Mouse (Mus musculus): ENCODE results near the gene Brip1.
"Not testable (repeated sequence)": the region's sequence is repeated elsewhere in the genome, so short reads cannot be mapped to it uniquely, and the experiment has no call there.

Brip1 gene

DNA sequence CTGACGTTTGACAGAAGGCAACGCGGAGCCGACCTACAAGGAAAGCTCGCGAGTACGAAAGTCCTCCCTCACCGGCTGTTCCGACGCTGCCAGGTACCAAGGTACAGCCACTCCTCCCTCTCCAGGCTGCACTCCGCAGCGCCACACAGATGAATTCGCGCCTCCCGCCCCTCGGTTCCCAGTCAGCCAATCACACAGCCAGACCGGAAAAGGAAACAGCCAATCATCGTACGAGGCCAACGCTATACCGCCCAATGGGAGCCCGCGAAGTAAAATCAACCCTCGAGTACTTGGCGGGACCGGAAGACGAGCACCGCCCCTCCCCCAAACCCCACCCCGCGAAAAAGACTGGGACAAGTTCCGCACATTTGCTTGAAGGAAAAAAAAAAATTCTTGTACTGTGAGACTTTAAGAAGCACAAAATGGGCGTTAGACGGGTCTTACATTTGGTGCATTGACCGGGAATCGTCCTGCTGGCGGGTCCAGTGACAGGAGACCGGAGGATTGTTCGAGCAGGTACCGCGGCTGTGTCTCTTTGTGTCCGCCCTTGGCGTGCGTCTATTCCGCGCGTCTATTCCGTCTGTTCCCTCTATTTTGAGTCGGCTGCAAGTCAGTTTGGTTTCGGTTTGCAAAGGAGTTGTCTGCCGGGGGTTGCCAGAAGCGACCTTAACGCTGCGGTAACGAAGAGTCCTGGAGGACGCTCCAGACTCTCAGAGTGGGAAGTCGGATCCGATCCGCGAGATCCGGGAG lies at the start of gene Brip1:
Gene Brip1, minus strand, starts transcription at position 157 of the 750 bp plus-strand sequence.
- DNase-seq: peak; percentile 82 to 90

DNA sequence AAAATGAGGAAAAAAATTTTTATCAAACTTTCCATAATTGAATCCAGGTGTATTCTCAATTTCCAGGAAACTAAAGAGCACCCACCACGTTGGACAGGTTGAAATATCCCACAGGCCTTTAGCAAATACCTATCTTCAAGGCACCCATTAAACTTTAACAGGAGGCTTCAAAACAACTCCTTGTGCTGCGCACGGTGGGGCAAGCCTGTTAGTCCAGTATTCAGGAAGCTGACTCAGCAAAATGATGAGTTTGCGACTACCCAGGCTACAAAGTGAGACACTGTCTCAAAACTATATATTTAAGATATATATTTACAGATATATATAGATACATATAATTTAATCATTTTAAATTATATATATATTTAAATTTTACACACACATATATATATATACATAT lies 31.5 kb upstream of the Brip1 start:
- no peak for DNase-seq

DNA sequence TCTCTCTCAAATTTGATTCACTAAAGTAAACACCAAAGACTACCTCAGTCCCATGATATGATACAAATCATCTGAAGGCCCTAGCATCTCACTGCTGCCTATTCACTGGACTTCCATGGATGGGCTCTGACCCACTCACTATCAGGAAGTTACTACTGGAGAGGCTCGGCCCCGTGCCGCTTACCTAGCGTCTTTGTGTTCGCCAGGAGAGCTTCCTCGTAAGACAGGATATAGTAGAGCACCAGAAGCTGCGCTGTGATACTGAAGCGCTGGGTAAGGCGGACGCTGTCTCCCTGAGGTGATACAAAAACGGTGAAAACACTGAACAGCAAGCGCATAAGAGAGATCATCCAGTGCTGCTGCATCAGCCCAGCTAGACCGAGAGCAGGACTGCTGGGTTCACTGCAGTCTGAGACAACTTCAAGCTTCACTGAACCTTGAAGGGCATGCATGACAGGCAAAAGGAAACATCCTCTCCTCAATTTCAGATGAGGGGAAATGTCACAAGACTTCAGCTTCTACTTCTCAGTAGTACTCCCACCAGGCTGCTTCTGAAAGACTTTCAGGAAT lies 30.9 kb upstream of the Brip1 start:
- DNase-seq: no peak

DNA sequence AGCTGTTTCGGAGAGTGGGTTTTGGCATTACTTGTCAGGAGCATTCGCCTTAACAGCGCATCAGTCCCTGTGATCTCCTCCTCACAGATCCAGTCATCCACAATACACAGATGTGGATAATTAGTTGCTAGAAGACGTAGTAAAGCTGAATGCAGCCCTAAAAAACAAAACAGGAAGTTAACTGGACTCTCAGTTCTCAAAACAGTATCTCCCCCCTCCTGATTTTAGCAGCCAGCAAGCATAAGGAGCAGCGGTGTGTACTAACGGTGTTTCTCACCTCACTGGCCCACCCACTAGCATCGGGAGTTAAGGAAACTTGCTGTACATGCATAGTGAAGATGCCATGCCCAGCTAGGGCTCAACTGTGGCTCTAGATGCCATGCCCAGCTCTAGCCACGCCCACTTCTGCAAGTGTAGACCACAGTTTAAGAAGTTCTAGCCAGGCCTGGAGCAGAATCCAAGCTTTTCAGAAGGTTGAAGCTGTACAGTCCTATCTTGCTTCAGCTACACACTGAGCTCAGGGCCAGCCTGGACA lies 25.7 kb upstream of the Brip1 start:
- DNase-seq: no peak

DNA sequence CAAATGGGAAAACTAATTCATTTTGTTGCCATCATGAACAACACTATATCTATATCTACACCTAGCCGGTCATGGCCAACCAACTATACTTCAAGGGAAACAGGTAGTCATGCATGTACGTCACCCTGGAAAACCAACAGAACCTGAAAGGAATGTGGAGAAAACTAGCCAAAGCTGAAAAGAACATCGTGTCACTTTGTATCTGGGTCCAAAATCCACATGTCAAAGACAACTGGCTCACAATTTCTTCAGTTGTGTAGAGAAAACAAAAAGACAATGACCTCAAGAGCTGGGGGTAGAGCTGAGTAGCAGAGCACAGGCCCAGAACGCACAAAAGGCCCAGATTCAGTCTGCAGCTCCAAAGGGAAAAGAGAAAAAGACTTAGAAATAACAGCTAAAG lies 24.8 kb upstream of the Brip1 start:
- no peak for DNase-seq

DNA sequence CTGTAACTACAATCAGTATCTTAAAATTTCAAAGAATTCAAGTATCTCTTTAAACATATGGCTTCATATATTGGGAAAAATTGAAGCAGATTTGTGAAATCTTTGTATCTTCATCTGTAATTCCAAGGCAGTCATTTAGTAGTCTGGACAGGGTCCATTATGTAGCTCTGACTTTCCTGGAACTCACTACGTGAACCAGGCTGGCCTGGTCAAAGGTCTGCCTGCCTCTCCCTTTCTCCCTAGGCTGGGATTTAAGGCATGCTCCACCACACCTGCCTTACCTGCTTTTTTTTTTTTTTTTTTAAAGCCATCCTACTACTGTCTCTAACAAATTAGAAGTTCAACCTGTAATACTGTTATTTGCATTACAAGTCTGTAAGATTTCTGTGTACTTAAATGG lies 10.8 kb upstream of the Brip1 start:
- no peak for DNase-seq

DNA sequence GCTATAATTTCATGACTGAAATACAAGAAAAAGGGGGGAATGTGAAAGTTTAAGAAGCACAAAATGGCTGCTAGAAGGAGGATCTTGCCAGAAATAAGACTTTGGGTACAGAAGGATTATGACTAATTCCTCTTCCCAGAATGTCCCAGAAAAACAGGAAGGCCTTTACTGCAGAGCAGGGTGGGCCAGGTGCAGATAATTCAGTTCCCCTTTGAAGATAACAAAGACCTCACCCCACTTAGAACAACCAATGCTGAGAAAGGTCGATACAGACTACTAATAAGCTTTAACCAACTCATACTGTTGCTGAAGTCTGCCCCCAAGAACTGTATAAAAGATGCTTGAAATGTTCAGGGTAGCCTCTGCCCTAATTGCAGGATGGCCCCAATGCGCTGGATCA lies 8.1 kb upstream of the Brip1 start:
- no peak for DNase-seq

DNA sequence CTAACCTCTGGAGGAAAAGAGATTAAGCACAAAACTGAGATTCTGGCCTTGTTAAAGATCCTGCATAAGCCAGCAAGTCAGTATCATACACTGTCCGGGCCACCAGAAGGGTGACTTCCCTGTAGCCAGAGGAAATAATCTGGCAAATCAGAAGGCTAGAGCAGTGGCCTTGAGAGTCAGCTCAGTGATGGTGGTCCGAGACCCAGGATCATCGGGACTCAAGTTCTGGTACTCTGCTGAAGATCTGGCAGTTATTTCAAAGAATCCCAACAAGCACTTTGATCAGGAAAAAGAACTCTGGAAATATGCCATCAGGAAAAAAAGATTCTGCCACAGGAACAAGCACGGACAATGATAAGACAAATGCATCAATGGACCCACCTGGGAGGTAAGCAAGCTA lies 4.9 kb upstream of the Brip1 start:
- no peak for DNase-seq

DNA sequence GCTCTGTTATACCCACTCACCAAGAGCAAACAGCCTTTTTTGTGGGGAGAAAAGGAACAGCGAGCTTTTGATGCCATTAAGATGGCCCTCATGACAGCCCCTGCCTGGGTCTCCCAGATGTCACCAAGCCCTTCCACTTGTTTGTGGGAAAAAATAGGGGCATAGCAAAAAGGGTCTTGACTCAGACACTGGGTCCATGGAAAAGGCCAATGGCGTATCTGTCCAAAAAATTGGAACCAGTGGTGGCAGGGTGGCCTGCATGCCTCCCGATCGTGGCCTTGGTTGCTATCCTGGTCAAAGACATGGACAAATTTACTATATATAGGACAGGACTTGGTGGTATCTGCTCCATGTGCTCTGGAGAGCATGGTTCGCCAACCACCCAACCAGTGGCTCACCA lies 4.0 kb upstream of the Brip1 start:
- no peak for DNase-seq

DNA sequence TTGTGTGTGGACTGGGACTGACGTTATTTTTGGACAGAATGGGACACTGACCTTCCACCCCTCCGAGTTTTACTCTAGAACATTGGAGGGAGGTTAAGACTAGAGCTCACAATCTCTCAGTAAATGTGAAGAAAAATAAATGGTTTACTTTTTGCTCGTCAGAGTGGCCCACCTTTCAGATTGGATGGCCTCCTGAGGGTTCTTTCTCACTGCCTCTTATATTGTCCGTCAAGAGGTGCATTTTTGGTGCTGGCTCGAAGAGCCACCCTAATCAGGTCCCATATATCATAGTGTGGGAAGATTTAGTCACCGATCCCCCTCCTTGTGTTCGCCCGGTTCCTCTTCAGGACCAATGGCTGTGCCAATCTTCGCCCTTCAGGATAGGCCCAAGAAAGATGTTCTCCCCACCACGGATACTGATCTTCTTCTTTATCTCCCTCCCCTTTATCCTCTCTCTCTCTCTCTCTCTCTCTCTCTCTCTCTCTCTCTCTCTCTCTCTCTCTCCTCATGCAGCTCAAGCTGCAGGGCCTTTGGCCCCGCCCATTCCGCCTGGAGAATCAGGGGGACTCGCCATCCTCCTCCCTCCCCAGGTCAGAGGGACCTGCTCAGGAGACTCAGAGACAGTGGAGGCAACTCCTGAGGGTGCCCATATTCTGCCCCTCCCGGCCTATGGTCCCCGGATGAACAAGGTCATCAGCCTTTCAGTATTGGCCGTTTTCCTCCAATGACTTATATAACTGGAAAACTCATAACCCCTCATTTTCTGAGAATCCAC lies 1.1 kb upstream of the Brip1 start:
- DNase-seq: peak in 1 of 2 experiments; percentile 28

DNA sequence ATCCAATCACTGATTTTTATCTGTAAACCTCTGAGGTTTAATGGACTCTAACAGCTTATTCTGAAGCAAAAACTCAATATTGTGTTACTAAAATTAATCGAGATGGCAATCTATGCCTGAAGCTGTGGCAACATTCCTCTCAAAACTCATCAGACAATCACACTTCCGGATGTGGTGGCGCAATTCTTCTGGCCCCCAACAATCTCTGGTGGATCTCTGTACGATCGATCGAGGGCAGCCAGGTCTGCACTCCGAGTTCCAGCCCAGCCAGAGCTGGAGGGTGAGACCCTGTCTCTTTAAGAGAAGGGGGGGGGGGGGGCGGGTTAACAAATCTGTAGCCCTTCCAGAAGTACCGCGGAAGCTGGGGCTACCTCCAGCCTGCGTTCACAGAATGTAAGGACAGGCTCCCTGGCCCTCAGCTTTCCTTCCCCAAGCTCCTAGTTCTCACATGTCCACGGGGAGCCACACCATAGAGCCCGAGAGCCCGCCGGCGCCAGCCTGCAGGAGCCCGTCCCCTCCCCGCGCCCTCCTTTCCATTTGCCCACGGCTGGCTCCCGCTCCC lies 452 bp downstream of the Brip1 start:
- DNase-seq: no peak

DNA sequence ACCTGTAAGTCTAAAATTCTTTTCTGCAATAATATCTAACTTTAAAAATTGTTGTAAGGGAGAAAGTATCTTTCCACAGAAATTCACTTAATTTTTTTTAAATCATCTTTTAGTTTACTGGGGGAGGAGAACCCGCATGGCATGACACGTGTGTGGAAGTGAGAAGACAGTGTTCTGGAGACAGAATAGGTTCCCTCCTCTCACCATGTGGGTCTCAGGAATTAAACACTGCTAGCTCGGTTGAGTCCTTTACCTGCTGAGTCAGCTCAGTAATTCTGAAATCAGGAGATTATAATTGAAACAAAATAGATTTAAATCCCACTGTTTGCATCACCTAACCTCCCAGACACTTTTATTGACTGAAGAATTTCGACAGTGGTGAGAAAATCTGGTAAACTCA lies 1.3 kb downstream of the Brip1 start:
- no peak for DNase-seq

DNA sequence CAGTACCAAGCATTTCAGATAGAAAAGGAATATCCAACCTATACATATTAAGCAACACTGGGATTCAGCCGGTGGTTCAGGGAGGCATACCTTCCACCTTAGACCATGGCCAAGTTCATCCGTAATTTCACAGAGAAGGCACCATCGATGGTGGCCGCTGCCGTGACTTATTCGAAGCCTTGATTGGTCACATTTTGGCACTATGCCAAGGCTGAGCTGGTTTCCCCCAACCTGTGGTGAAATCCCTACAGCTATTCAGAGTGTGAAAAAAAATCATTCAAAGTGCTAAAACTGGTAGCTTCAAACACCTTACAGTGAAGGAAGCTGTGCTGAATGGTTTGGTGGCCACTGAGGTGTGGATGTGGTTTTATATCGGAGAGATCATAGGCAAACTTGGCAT lies 15.8 kb downstream of the Brip1 start:
- not testable (repeated sequence) for DNase-seq

DNA sequence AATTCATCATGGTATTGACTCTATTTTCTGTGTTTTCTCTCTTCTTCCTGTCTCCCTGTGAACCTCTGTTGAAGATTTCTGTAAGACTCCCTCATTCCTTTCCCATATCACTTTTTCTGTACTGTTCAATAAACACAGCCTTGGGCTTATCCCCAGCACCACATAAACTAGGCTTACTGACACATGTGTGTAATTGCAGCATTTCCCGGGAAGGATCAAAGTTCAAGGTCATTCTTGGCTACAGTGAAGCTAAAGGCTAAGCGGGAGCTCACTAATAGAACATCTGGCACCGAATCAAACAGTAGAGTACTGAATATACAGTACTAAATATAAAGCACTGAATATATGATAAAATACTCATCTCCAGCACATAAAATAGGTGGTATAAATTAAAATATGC lies 25.2 kb downstream of the Brip1 start:
- DNase-seq: no peak

DNA sequence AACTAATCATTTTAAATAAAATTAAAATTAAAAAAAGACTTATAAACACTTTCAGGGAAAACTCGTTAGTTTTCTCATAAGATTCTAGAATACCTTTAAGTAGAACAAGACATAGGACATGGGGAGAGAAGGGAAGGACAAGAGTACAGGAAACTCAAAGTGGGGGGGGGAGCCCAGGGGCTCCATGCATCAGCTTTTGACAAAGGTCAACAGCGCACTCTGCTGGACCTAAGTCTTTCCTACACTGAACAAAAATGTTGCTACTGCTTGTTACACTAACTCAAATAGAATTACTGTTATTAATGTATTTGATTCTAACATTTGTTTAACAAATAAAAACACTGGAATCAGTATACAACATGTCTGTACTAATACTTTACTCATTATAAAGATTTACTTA lies 26.8 kb downstream of the Brip1 start:
- DNase-seq: peak in 1 of 2 experiments; percentile 24

DNA sequence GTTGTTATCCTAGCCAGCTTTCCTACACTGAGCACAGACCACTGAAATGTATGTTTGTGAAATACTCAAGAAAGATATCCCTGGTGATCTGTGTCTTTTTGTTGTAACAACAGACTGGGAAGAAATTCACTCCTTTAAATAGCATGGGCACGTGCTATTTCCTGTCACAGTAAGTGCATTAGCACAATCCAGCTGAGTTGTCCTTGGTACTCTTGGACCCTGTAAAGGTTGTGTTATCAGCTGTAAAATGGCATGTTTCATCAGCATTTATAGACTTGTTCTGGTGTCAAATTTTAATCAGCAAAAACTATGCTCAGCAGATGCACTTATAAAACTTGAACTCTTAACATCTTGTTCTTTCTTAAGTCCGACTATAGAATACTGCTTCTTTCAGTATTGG lies 30.2 kb downstream of the Brip1 start:
- DNase-seq: no peak

DNA sequence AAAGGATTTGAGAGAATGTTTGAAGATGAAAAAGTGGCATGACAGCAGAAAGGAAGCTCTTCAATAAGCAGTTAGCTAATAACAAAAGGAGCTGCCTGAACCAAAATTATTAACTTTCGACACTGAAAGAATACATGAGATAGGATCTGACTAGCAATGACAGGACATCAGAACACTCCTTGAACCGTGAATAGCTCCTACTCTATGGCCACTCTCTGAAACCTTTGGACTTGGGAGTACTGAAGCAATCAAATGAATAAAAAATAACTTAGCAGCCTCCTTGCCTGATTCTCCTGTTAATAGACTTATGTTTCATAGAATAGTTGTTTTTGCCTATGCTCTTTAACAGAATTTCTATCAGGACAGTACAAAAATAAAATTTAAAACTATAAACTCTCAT lies 40.7 kb downstream of the Brip1 start:
- no peak for DNase-seq

DNA sequence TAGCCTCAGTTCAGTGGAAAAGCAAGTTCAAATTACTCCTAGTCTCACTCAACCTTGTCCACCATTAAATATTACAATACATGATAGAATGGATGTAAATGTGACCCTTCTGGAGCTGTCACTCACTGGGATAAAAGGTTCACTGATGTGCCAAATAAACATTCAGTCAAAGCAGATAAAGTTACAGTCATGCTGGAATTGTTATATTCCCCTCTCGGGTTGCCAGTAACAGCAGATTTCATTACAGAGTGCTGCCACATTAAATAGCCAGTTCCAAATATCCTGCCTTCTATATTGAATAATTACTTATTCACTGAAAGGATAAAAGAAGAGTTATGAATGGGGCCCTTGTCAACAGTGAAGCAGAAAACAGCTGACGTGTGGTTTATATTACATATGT lies 42.0 kb downstream of the Brip1 start:
- no peak for DNase-seq

DNA sequence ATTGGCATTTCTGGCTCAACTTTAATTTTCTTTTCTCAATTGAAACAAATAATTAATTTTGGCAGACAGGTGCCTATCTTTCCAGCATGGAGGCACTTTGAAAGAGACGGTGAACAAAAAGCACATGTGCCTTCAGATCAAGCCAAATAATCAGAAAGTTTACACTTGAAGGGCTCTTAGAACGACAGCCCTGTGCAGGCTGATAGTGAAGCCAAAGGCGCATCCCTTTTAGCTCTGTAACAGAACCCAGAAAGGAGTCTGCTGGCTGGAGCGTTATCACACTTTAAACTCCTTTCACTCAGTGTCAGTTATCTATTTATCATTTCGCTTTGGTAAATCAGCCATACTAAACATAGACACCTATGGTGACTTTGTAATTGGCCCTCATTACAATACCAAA lies 45.4 kb downstream of the Brip1 start:
- DNase-seq: no peak

DNA sequence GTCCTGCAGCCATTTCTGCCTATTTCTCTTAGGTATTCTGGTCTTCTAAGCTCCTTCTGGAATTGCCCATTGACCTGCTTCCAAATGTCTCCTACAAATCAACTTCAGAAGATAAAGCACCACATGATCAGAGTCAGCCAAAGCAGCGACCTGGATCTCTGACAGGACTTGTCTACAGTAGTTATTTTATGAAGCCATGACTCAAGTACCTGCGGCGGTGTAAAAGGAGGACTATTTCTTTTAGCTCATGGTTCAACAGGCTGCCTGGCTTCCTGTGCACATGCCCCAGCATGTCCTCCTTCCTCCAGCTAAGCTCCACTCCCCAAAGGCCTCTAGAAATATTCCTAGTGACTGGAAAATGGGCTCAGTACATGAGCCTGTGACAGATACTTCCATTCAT lies 69.7 kb downstream of the Brip1 start:
- DNase-seq: no peak

DNA sequence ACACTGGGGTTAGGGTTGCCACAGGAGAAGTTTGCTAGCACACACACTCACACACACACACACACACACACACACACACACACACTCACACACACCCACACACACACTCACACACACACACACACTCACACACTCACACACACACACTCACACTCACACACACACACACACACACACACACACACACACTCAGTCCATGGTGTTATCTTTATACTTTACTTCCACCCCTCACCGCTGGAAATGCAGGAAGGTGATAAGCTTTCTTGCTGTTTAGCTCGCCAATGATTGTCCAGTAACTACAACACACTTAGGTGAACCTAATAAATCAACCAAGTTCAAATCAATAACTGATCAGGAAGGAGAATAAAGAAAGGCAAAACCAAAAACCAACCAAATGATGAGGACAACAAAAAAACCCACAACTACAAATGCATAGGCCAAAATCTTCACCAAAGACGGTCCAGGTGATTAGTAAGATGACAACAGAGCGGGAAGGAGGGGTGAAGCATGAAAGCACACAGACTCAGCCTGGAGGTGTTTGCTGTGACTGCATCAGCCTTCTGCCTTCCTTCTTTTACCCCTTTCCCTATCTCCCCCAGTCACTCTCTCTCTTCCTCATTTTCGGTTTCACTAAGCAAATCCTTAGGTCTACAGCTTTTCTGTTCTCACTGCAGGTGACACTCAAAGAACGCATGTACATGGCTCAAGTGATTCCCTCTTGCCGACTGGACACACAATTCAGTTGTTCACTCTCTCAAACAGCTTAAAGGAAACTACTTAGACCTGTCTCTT lies 83.7 kb downstream of the Brip1 start:
- no peak for DNase-seq

DNA sequence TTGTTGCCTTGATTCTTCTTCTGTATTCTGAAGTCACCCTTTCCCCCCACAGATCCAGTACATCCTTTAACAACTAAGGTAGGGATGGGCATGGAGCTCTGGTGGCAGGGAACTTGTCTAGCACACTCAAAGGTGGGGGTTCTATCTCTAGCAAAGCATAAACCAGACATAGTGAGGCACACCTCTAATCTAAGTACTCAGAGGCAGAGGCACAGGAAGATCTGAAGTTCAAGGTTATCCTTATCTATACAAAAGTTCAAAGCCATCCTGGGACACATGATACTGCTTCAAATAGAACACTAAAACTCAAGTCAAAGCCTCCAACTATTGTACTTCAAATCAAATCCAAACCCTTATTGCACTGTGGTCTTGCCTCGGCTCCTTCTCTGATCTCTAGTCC lies 85.0 kb downstream of the Brip1 start:
- no peak for DNase-seq

DNA sequence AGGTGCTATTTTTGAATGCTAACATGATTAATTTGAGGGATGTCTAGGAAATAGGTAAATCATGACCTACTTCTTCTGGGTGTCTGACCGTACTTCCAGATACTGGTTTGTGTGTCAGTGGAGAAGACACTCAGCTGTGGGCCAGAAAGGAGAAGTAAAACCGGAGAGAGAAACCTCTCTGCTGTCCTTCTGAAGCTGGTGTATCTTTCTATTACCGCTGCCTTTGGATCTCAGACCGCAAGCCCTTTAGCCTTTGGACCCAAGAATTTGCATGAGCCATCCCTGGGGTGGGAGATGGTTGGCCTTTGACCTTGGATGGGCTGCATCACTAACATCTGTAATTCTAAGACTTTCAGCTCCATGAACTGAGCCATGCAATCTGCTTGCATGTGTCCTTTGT lies 93.7 kb downstream of the Brip1 start:
- DNase-seq: no peak
